Mouse (Mus musculus): Measurements from ENCODE around the gene Ppp4r2. TPM values are rescaled to one million over a fixed set of nuclear protein-coding genes. Genes with fewer than 3 reads are reported as not detected.
"Not testable (repeated sequence)": the region's sequence is repeated elsewhere in the genome, so short reads cannot be mapped to it uniquely, and the experiment has no call there.

The Ppp4r2 gene
- polyA plus RNA-seq, 1 experiment from 2014 or later = 13.8 TPM

GRCm38 (mm10) chr6:100847264-100847663 lies 13.8 kb downstream of the Ppp4r2 start:
- H3K36me3 ChIP-seq (ENCODE audit: control insufficient read depth, insufficient read depth, low read length) = peaks cover 8% of the 10 kb centered on the region; the same call in 1 of the 2 replicates
- peaks cover 14% of the 10 kb centered on the region for H3K4me1 ChIP-seq (replicated peaks; ENCODE audit: control insufficient read depth, insufficient read depth, low read length)
- H3K27me3 ChIP-seq (ENCODE audit: control insufficient read depth, insufficient read depth, low read depth, low read length) = no peaks in the 10 kb centered on the region
- H3K4me2 ChIP-seq (ENCODE audit: low read depth, low read length) = no peak overlapping the region
- no peaks in the 10 kb centered on the region for H3K9me3 ChIP-seq (ENCODE audit: control insufficient read depth, low read length)
- H3K27ac ChIP-seq (ENCODE audit: low read length) = no peak overlapping the region
- no peak overlapping the region for H3K9ac ChIP-seq (ENCODE audit: low read length)
- WGBS = 62% methylated on average over 5 of the region's 5 CpGs
- no peak overlapping the region for H3K4me3 ChIP-seq (ENCODE audit: low read length)
- no peak for ATAC-seq (ENCODE audit: low read depth)

GRCm38 (mm10) chr6:100848682-100849375 lies 15.4 kb downstream of the Ppp4r2 start:
- no peak for ATAC-seq (ENCODE audit: low read depth)
- Histone ChIP-seq H3K4me2 (ENCODE audit: low read depth, low read length) (no peak overlapping the region), H3K9me3 (ENCODE audit: control insufficient read depth, low read length) (no peaks in the 10 kb centered on the region), H3K4me3 (ENCODE audit: low read length) (no peak overlapping the region), H3K27ac (ENCODE audit: low read length) (no peak overlapping the region), H3K36me3 (ENCODE audit: control insufficient read depth, insufficient read depth, low read length) (peaks cover 8% of the 10 kb centered on the region; the same call in 1 of the 2 replicates), H3K27me3 (ENCODE audit: control insufficient read depth, insufficient read depth, low read depth, low read length) (no peaks in the 10 kb centered on the region), H3K4me1 (replicated peaks; ENCODE audit: control insufficient read depth, insufficient read depth, low read length) (peaks cover 14% of the 10 kb centered on the region), H3K9ac (ENCODE audit: low read length) (no peak overlapping the region)
- WGBS = 77% methylated on average over 9 of the region's 9 CpGs

GRCm38 (mm10) chr6:100850671-100851081 lies 17.3 kb downstream of the Ppp4r2 start:
- Histone ChIP-seq H3K9me3 (ENCODE audit: control insufficient read depth, low read length) (no peaks in the 10 kb centered on the region), H3K27me3 (ENCODE audit: control insufficient read depth, insufficient read depth, low read depth, low read length) (no peaks in the 10 kb centered on the region), H3K4me3 (ENCODE audit: low read length) (no peak overlapping the region), H3K27ac (ENCODE audit: low read length) (no peak overlapping the region), H3K36me3 (ENCODE audit: control insufficient read depth, insufficient read depth, low read length) (peaks cover 7% of the 10 kb centered on the region), H3K4me2 (ENCODE audit: low read depth, low read length) (no peak overlapping the region), H3K4me1 (replicated peaks; ENCODE audit: control insufficient read depth, insufficient read depth, low read length) (peaks cover 14% of the 10 kb centered on the region), H3K9ac (ENCODE audit: low read length) (no peak overlapping the region)
- WGBS = 67% methylated on average over 9 of the region's 9 CpGs
- ATAC-seq (ENCODE audit: low read depth) = peak; percentile 84

GRCm38 (mm10) chr6:100851083-100851482 lies 17.7 kb downstream of the Ppp4r2 start:
- H3K4me3 ChIP-seq (ENCODE audit: low read length) = no peak overlapping the region
- H3K4me2 ChIP-seq (ENCODE audit: low read depth, low read length) = no peak overlapping the region
- H3K4me1 ChIP-seq (replicated peaks; ENCODE audit: control insufficient read depth, insufficient read depth, low read length) = peaks cover 14% of the 10 kb centered on the region
- H3K36me3 ChIP-seq (ENCODE audit: control insufficient read depth, insufficient read depth, low read length) = peaks cover 6% of the 10 kb centered on the region
- 86% methylated on average over 5 of the region's 5 CpGs for WGBS
- no peak for ATAC-seq (ENCODE audit: low read depth)
- no peaks in the 10 kb centered on the region for H3K9me3 ChIP-seq (ENCODE audit: control insufficient read depth, low read length)
- H3K9ac ChIP-seq (ENCODE audit: low read length) = no peak overlapping the region
- no peak overlapping the region; the same call in 1 of the 2 replicates for H3K27ac ChIP-seq (ENCODE audit: low read length)
- no peaks in the 10 kb centered on the region for H3K27me3 ChIP-seq (ENCODE audit: control insufficient read depth, insufficient read depth, low read depth, low read length)

- WGBS = 82% methylated on average over 6 of the region's 6 CpGs
- no peak for ATAC-seq (ENCODE audit: low read depth)
- no peak overlapping the region for H3K9ac ChIP-seq (ENCODE audit: low read length)
- H3K4me3 ChIP-seq (ENCODE audit: low read length) = no peak overlapping the region
- H3K9me3 ChIP-seq (ENCODE audit: control insufficient read depth, low read length) = no peaks in the 10 kb centered on the region
- H3K4me2 ChIP-seq (ENCODE audit: low read depth, low read length) = no peak overlapping the region
- H3K4me1 ChIP-seq (replicated peaks; ENCODE audit: control insufficient read depth, insufficient read depth, low read length) = no peaks in the 10 kb centered on the region
- no peak overlapping the region for H3K27ac ChIP-seq (ENCODE audit: low read length)
- H3K36me3 ChIP-seq (ENCODE audit: control insufficient read depth, insufficient read depth, low read length) = peaks cover 13% of the 10 kb centered on the region
- no peaks in the 10 kb centered on the region for H3K27me3 ChIP-seq (ENCODE audit: control insufficient read depth, insufficient read depth, low read depth, low read length)
Measured at GRCm38 (mm10) chr6:100865321-100865720, 31.9 kb downstream of the Ppp4r2 start.

GRCm38 (mm10) chr6:100865788-100866187 lies 32.4 kb downstream of the Ppp4r2 start:
- H3K4me3 ChIP-seq (ENCODE audit: low read length); H3K4me2 ChIP-seq (ENCODE audit: low read depth, low read length); H3K27me3 ChIP-seq (ENCODE audit: control insufficient read depth, insufficient read depth, low read depth, low read length); ATAC-seq (ENCODE audit: low read depth); H3K9ac ChIP-seq (ENCODE audit: low read length); H3K4me1 ChIP-seq (replicated peaks; ENCODE audit: control insufficient read depth, insufficient read depth, low read length); H3K9me3 ChIP-seq (ENCODE audit: control insufficient read depth, low read length); H3K27ac ChIP-seq (ENCODE audit: low read length): not testable (repeated sequence)
- peaks cover 13% of the 10 kb centered on the region for H3K36me3 ChIP-seq (ENCODE audit: control insufficient read depth, insufficient read depth, low read length)
- 41% methylated on average over 3 of the region's 5 CpGs for WGBS

GRCm38 (mm10) chr6:100866246-100866645 lies 32.8 kb downstream of the Ppp4r2 start:
- H3K4me1 ChIP-seq (replicated peaks; ENCODE audit: control insufficient read depth, insufficient read depth, low read length); H3K4me3 ChIP-seq (ENCODE audit: low read length); H3K4me2 ChIP-seq (ENCODE audit: low read depth, low read length); H3K9ac ChIP-seq (ENCODE audit: low read length); H3K27me3 ChIP-seq (ENCODE audit: control insufficient read depth, insufficient read depth, low read depth, low read length); H3K27ac ChIP-seq (ENCODE audit: low read length); H3K9me3 ChIP-seq (ENCODE audit: control insufficient read depth, low read length); ATAC-seq (ENCODE audit: low read depth): not testable (repeated sequence)
- 79% methylated on average over 5 of the region's 5 CpGs for WGBS
- peaks cover 13% of the 10 kb centered on the region for H3K36me3 ChIP-seq (ENCODE audit: control insufficient read depth, insufficient read depth, low read length)

- Histone ChIP-seq H3K9me3 (ENCODE audit: control insufficient read depth, low read length) (no peaks in the 10 kb centered on the region), H3K36me3 (ENCODE audit: control insufficient read depth, insufficient read depth, low read length) (peaks cover 4% of the 10 kb centered on the region)
- WGBS = 48% methylated on average over 5 of the region's 5 CpGs
Measured at GRCm38 (mm10) chr6:100868863-100869262, 35.4 kb downstream of the Ppp4r2 start.

GRCm38 (mm10) chr6:100869909-100870308 lies 36.5 kb downstream of the Ppp4r2 start:
- no peak overlapping the region for H3K9ac ChIP-seq (ENCODE audit: low read length)

More at GRCm38 (mm10) chr6:100868863-100869262, 35.4 kb downstream of the Ppp4r2 start:
- H3K9ac ChIP-seq (ENCODE audit: low read length) = no peak overlapping the region
- H3K4me2 ChIP-seq (ENCODE audit: low read depth, low read length) = no peak overlapping the region
- ATAC-seq (ENCODE audit: low read depth) = no peak
- H3K27me3 ChIP-seq (ENCODE audit: control insufficient read depth, insufficient read depth, low read depth, low read length) = no peaks in the 10 kb centered on the region
- no peak overlapping the region for H3K27ac ChIP-seq (ENCODE audit: low read length)
- no peak overlapping the region for H3K4me3 ChIP-seq (ENCODE audit: low read length)
- H3K4me1 ChIP-seq (replicated peaks; ENCODE audit: control insufficient read depth, insufficient read depth, low read length) = no peaks in the 10 kb centered on the region

More at GRCm38 (mm10) chr6:100869909-100870308, 36.5 kb downstream of the Ppp4r2 start:
- Histone ChIP-seq H3K4me2 (ENCODE audit: low read depth, low read length) (no peak overlapping the region), H3K4me1 (replicated peaks; ENCODE audit: control insufficient read depth, insufficient read depth, low read length) (no peaks in the 10 kb centered on the region), H3K36me3 (ENCODE audit: control insufficient read depth, insufficient read depth, low read length) (peaks cover 2% of the 10 kb centered on the region), H3K4me3 (ENCODE audit: low read length) (no peak overlapping the region), H3K9me3 (ENCODE audit: control insufficient read depth, low read length) (no peaks in the 10 kb centered on the region), H3K27me3 (ENCODE audit: control insufficient read depth, insufficient read depth, low read depth, low read length) (no peaks in the 10 kb centered on the region), H3K27ac (ENCODE audit: low read length) (no peak overlapping the region)
- no peak for ATAC-seq (ENCODE audit: low read depth)
- 73% methylated on average over 9 of the region's 9 CpGs for WGBS

Data from lung, embryonic 16.5 days (tissue).